Mouse (Mus musculus): ENCODE results near the gene Rac3. TPM values are rescaled to one million over a fixed set of nuclear protein-coding genes. Genes with fewer than 3 reads are reported as not detected.

Rac3 gene
- polyA plus RNA-seq, 1 experiment from 2014 or later: 9.8 TPM

DNA sequence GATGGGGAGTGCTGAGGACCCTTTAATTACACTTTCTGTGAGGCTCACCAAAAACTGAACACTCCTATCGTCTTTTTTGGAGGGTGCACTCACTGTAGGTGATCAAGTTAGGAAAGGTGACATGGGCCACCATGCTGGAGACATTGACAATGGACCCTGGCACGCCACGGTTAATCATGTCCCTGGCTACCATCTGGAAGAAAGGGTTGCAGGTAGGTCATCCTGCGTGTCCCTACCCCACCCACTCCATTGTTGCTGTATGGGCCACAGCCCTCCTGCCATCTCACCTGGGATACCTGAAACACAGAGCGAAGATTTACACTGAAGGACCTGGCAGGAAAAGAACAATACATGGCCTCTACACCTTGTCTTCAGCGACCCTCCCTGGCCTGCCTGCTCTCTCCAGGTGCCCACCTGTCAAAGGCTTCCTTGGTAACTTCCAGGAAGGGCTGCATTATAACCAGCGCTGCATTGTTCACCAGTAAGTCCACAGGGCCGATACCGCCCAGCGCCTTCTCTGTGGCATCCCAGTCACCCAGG is 9.1 kb downstream of the Rac3 start:
- Histone ChIP-seq H3K27me3 (replicated peaks) (peaks cover 46% of the 10 kb centered on the region), H3K4me3 (no peak overlapping the region), H3K4me1 (peaks cover 22% of the 10 kb centered on the region), H3K36me3 (no peaks in the 10 kb centered on the region), H3K9ac (no peak overlapping the region), H3K9me3 (no peaks in the 10 kb centered on the region), H3K27ac (replicated peaks) (no peak overlapping the region), H3K4me2 (no peak overlapping the region)
- WGBS: 79% methylated on average over 10 of the region's 10 CpGs
- ATAC-seq (ENCODE audit: extremely low read depth, insufficient number of reproducible peaks, low FRiP score, low TSS enrichment): no peak

DNA sequence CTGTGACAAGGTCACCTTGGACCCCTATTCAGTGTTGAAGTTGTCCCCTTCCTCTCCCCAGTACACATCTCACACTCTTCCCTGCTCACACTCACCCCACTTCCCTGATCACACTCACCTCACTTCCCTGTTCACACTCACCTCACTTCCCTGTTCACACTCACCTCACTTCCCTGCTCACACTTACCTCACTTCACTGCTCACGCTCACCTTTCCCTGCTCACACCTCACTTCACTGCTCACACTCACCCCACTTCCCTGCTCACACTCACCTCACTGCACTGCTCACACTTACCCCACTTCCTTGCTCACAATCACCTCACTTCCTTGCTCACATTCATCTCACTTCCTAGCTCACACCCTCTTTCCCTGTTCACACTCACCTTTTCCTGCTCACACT is 10.1 kb downstream of the Rac3 start:
- H3K4me2 ChIP-seq: no peak overlapping the region
- H3K27me3 ChIP-seq (replicated peaks): peaks cover 37% of the 10 kb centered on the region
- H3K36me3 ChIP-seq: no peaks in the 10 kb centered on the region
- no peaks in the 10 kb centered on the region for H3K9me3 ChIP-seq
- H3K4me3 ChIP-seq: no peak overlapping the region
- no peak overlapping the region for H3K9ac ChIP-seq
- peaks cover 20% of the 10 kb centered on the region for H3K4me1 ChIP-seq
- WGBS: 90% methylated on average over 1 of the region's 1 CpGs
- no peak for ATAC-seq (ENCODE audit: extremely low read depth, insufficient number of reproducible peaks, low FRiP score, low TSS enrichment)
- peak overlapping the region; percentile 56; the same call in 1 of the 2 replicates for H3K27ac ChIP-seq (replicated peaks)

DNA sequence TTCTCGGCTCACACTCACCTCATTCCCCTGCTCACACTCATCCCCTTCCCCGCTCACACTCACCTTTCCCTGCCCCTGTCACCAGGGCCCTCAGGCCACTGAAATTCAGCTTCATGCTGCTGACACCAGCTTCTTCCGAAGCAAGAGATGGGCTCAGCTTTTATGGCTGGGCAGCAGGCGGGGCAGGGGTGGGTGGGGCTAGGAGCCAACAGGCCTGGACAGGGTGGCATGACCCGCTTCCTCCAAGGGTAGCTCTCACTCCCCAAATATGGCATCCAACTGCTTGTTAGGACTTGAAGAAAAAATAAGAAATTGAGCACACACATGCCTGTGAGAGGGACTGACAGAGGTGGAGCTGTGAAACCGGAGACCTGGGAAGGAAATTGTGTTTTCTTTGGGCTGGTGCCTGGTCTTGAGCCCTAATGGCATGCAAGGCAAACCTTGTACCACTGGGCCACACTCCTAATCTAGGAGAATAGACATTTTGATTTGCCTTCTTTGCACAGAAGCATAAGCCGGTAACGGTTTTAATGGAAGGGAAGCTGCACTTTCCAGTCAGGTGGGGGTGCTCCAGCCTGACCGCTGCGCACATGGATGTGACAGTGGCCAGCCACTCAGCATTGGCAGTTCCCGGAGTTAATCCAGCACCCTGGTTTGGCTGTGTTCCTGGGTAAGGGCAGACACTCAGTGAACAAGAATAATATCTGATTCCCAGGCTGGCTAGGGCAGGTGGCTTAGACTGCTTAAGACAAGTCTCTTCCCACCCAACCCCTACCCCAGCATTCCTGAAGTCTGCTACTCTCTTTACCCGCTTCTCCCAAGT is 10.8 kb downstream of the Rac3 start, which contains the start of gene Cbr2:
Gene Cbr2, minus strand, starts transcription at position 257 of the 823 bp plus-strand sequence.
- 55% methylated on average over 12 of the region's 12 CpGs for WGBS
- Histone ChIP-seq H3K4me3 (no peak within 1 kb of the TSS), H3K4me1 (peaks cover 14% of the 10 kb centered on the region), H3K27ac (replicated peaks) (peak within 1 kb of the TSS; percentile 56; the same call in 1 of the 2 replicates), H3K27me3 (replicated peaks) (peaks cover 38% of the 10 kb centered on the region), H3K9ac (no peak within 1 kb of the TSS), H3K9me3 (no peaks in the 10 kb centered on the region), H3K36me3 (no peaks in the 10 kb centered on the region), H3K4me2 (no peak within 1 kb of the TSS)
- ATAC-seq (ENCODE audit: extremely low read depth, insufficient number of reproducible peaks, low FRiP score, low TSS enrichment): no peak

DNA sequence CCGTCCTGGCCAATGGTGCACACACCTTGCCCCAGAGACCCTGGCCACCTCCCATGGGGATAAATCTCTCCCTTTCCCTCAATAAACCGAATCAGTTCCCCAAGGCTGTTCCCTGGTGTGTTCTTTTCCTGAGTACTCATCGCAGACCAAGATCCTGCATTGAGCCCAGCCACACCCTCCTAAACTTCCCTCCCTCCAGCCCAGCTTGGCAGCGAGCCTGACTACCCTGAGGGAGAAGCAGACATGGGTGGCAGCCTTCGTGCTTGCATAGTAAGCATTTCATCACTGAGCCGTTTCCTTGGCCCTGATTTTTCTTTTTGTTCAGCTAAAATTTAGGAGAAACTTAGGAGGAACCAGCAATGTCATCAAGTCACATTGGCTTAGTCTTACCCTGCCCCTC is 12.3 kb downstream of the Rac3 start:
- Histone ChIP-seq H3K27ac (replicated peaks) (no peak overlapping the region), H3K4me1 (peaks cover 14% of the 10 kb centered on the region), H3K4me2 (no peak overlapping the region), H3K9ac (no peak overlapping the region), H3K9me3 (no peaks in the 10 kb centered on the region), H3K36me3 (no peaks in the 10 kb centered on the region), H3K4me3 (no peak overlapping the region), H3K27me3 (replicated peaks) (peaks cover 33% of the 10 kb centered on the region)
- WGBS: 51% methylated on average over 6 of the region's 6 CpGs
- no peak for ATAC-seq (ENCODE audit: extremely low read depth, insufficient number of reproducible peaks, low FRiP score, low TSS enrichment)

DNA sequence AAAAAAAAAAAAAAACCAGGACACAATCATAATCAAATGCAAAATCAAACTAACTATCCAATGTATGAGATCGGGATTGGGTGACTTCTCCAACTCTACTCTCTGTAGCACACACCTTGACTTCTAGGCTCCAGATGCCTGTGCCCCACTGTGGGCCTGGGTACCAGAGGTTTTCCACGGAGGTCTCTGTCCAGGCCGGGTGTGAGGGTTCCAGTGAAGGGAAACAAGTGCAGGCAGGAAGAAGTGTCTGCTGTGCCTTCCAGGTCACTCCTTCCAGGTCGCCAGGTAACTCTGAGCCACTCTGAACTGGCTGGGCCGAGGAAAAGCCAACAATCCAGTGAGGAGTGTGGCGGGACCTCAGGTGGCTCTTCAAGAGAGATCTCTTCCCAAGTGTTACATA is 15.2 kb downstream of the Rac3 start:
- no peak overlapping the region for H3K4me2 ChIP-seq
- ATAC-seq (ENCODE audit: extremely low read depth, insufficient number of reproducible peaks, low FRiP score, low TSS enrichment): no peak
- H3K9ac ChIP-seq: no peak overlapping the region
- no peaks in the 10 kb centered on the region for H3K9me3 ChIP-seq
- no peaks in the 10 kb centered on the region for H3K36me3 ChIP-seq
- H3K27me3 ChIP-seq (replicated peaks): peaks cover 20% of the 10 kb centered on the region
- peaks cover 10% of the 10 kb centered on the region; the same call in 1 of the 2 replicates for H3K4me1 ChIP-seq
- H3K4me3 ChIP-seq: no peak overlapping the region
- H3K27ac ChIP-seq (replicated peaks): no peak overlapping the region
- WGBS: 65% methylated on average over 6 of the region's 6 CpGs

DNA sequence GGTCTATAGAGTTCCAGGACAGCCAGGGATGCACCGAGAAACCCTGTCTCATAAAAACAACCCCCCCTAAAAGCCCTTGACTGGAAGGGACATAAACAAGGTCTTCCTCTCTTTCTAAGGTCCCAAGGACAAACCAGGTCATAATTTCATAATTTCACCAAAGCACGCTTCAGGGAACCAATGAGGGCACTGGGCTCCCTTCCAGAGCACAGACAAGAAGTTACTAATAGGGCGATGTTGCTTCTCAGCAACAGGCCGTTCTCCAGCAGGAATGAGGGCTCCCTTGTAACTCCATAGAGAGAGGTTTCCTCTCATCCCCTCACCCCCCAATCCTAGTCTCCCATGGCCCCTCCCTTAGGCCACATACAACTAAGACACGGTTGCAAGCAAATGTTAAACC is 19.7 kb downstream of the Rac3 start:
- H3K27ac ChIP-seq (replicated peaks): no peak overlapping the region
- H3K4me1 ChIP-seq: no peaks in the 10 kb centered on the region
- H3K4me2 ChIP-seq: no peak overlapping the region
- no peak for ATAC-seq (ENCODE audit: extremely low read depth, insufficient number of reproducible peaks, low FRiP score, low TSS enrichment)
- no peak overlapping the region for H3K4me3 ChIP-seq
- WGBS: 82% methylated on average over 5 of the region's 5 CpGs
- no peak overlapping the region for H3K9ac ChIP-seq
- peaks cover 17% of the 10 kb centered on the region for H3K27me3 ChIP-seq (replicated peaks)
- H3K9me3 ChIP-seq: no peaks in the 10 kb centered on the region
- no peaks in the 10 kb centered on the region for H3K36me3 ChIP-seq

DNA sequence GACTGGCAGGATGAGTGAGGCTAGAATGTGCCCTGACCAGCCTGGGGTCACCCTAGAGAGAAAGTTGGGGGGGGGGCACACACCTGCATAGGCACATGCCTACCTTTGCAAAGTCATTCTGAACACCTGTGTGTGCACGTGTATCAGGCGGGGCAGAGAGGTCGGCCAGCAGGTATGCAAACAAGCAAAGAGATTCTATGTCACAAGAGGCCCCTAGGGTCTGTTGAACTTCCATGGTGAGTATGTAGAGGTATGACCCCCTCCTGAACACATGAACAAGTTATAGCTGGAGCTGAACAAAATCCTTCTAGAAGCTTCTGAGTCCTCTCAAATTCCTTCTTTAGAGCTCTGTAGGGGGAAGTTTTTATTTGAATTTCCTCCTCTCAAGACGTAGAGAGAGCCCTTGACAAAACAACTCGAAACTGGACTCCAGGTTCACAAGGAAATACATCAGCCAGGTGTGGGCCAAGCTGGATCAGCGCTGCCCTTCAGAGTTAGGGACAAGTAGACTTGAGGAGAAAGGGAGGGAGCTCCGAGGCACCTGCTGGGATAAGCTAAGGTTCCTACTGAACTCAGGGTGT is 22.9 kb downstream of the Rac3 start:
- no peaks in the 10 kb centered on the region for H3K9me3 ChIP-seq
- no peaks in the 10 kb centered on the region for H3K36me3 ChIP-seq
- H3K9ac ChIP-seq: no peak overlapping the region
- ATAC-seq (ENCODE audit: extremely low read depth, insufficient number of reproducible peaks, low FRiP score, low TSS enrichment): no peak
- peaks cover 10% of the 10 kb centered on the region; the same call in 1 of the 2 replicates for H3K27me3 ChIP-seq (replicated peaks)
- no peak overlapping the region for H3K4me3 ChIP-seq
- H3K4me1 ChIP-seq: no peaks in the 10 kb centered on the region
- WGBS: 73% methylated on average over 7 of the region's 7 CpGs
- no peak overlapping the region for H3K4me2 ChIP-seq
- no peak overlapping the region for H3K27ac ChIP-seq (replicated peaks)

DNA sequence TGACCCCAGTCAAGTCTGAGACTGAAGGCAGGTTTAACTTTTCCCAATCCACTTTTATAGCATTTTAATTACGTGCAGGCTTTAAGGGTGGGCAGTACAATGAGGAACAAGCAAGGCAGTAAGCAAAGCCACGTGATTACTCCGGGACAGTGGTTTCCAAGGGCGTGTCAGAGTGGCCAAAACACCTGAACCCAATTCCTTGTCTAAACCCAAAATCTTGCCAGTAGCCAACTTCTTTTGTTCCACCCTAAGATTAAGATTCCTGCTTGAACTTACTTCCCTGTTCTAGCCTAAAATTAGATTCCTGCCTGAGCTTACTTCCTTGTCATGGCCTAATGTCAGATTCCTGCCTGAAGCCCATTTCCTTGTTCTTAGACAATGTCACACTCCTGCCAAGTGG is 26.7 kb downstream of the Rac3 start:
- no peak overlapping the region for H3K9ac ChIP-seq
- ATAC-seq (ENCODE audit: extremely low read depth, insufficient number of reproducible peaks, low FRiP score, low TSS enrichment): no peak
- no peak overlapping the region for H3K27ac ChIP-seq (replicated peaks)

DNA sequence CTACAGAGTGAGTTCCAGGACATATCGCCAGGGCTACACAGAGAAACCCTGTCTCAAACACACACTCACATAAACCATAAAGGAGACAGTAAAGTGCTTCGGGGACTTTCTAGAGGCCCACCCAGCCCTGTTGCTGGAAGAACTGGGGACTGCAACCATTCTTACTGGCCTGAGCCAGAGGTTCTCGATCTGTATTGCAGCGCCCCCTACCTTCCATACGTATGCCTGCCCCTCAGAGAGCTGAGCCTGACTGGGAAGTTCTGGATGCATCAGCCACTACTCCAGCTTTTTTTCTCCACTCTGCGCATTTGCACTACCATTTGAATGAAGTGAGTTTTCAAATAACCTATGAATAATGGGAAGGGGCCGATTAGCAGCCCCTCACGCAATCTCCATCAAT is 28.2 kb downstream of the Rac3 start:
- Histone ChIP-seq H3K9me3 (no peaks in the 10 kb centered on the region), H3K4me1 (no peaks in the 10 kb centered on the region), H3K27ac (replicated peaks) (no peak overlapping the region), H3K4me2 (no peak overlapping the region), H3K27me3 (replicated peaks) (peaks cover 14% of the 10 kb centered on the region), H3K9ac (no peak overlapping the region), H3K4me3 (no peak overlapping the region), H3K36me3 (no peaks in the 10 kb centered on the region)
- 55% methylated on average over 8 of the region's 8 CpGs for whole genome bisulfite sequencing
- ATAC-seq (ENCODE audit: extremely low read depth, insufficient number of reproducible peaks, low FRiP score, low TSS enrichment): no peak

More for the DNA sequence above, 26.7 kb downstream of the Rac3 start:
- H3K9me3 ChIP-seq: no peaks in the 10 kb centered on the region
- H3K4me1 ChIP-seq: no peaks in the 10 kb centered on the region
- peaks cover 14% of the 10 kb centered on the region for H3K27me3 ChIP-seq (replicated peaks)
- no peak overlapping the region for H3K4me2 ChIP-seq
- H3K4me3 ChIP-seq: no peak overlapping the region
- no peaks in the 10 kb centered on the region for H3K36me3 ChIP-seq
- 72% methylated on average over 4 of the region's 4 CpGs for WGBS

DNA sequence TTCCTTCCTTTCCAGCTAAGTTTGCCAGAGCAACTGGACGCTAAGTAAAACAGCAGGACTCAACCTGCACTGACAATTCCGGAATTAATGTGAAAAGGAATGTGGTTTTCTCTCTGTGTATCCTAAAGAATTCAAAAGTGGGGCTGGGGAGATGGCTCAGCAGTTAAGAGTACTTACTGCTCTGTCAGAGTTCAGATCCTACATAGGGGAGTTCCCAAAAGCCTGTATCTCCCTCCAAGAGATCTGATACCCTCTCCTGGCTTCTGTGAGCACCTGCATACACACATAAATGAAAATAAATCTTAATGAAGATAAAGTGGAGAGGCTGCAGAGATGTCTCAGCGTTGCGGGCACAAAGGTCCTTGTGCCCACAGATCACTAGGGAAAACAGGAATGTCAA is 30.3 kb downstream of the Rac3 start:
- 68% methylated on average over 4 of the region's 4 CpGs for WGBS
- Histone ChIP-seq H3K4me1 (no peaks in the 10 kb centered on the region), H3K9ac (no peak overlapping the region), H3K9me3 (peaks cover 3% of the 10 kb centered on the region; the same call in 1 of the 2 replicates), H3K27me3 (replicated peaks) (peaks cover 11% of the 10 kb centered on the region), H3K27ac (replicated peaks) (no peak overlapping the region), H3K36me3 (no peaks in the 10 kb centered on the region), H3K4me2 (no peak overlapping the region), H3K4me3 (no peak overlapping the region)
- no peak for ATAC-seq (ENCODE audit: extremely low read depth, insufficient number of reproducible peaks, low FRiP score, low TSS enrichment)

DNA sequence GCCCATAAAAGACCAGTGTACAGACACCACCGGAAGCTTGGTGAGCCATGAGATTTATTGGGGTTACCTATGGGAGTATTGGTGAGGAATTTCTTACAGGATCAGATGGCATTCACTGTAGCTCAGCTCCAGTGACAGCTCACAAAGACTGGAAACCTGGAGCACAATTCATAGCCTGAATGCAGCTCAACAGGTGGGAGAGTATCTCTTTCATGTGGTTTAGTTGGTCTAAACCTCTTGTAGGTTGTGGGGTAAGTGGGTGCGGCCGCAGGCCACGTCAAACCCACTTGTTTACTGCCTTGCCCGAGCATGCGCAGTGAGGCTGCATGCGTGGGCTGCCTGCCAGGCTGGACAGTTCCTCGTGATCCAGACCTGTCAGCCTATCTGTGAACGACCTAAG is 39.0 kb downstream of the Rac3 start:
- Histone ChIP-seq H3K9ac (no peak overlapping the region), H3K4me3 (no peak overlapping the region), H3K4me1 (peaks cover 9% of the 10 kb centered on the region), H3K27ac (replicated peaks) (no peak overlapping the region), H3K36me3 (no peaks in the 10 kb centered on the region), H3K27me3 (replicated peaks) (peaks cover 23% of the 10 kb centered on the region), H3K9me3 (peaks cover 37% of the 10 kb centered on the region), H3K4me2 (no peak overlapping the region)
- ATAC-seq (ENCODE audit: extremely low read depth, insufficient number of reproducible peaks, low FRiP score, low TSS enrichment): no peak
- WGBS: 75% methylated on average over 9 of the region's 9 CpGs
